ENCODE assay signal across 20 mouse cellular contexts in genomic region chr2:70414386-70414785, GRCm38 (mm10).
"Had no signal": no experiment of that assay in that cellular context is flagged by ENCODE, and none has a peak within 500 bp of the region (broad histone marks: within the 10 kb centered on the region; RNA-seq: fewer than 3 reads in every experiment).

No protein-coding gene starts in this region.

- H3K4me3 ChIP-seq: liver, embryonic 12.5 days; midbrain, embryonic 10.5 days; midbrain, embryonic 12.5 days; myocyte; neural tube, embryonic 13.5 days; neural tube, embryonic 15.5 days had no signal

- H3K27me3 ChIP-seq: liver, embryonic 12.5 days; midbrain, embryonic 12.5 days; neural tube, embryonic 13.5 days; neural tube, embryonic 15.5 days had no signal

- H3K27ac ChIP-seq: liver, embryonic 12.5 days; liver, embryonic 14.5 days; midbrain, embryonic 10.5 days; midbrain, embryonic 12.5 days; neural tube, embryonic 13.5 days; neural tube, embryonic 15.5 days had no signal

- H3K36me3 ChIP-seq: liver, embryonic 12.5 days; midbrain, embryonic 10.5 days; midbrain, embryonic 12.5 days; neural tube, embryonic 13.5 days; neural tube, embryonic 15.5 days had no signal

- H3K4me2 ChIP-seq: liver, embryonic 12.5 days; midbrain, embryonic 12.5 days; neural tube, embryonic 13.5 days; neural tube, embryonic 15.5 days had no signal

- DNase-seq: lung, adult 18-20 months; lung, postnatal 14 days; midbrain, embryonic 14.5 days; retina, postnatal 1 day; right cerebral cortex, adult 18-20 months; right cerebral cortex, postnatal 25 days; right cerebral cortex, postnatal 4 days; spleen, adult 18-20 months; thymus, adult 18-20 months; thymus, postnatal 14 days; thymus, postnatal 36 days had no signal

- H3K9me3 ChIP-seq: liver, embryonic 12.5 days; midbrain, embryonic 10.5 days; midbrain, embryonic 12.5 days; neural tube, embryonic 13.5 days; neural tube, embryonic 15.5 days had no signal

- ATAC-seq: liver, embryonic 12.5 days; lung, postnatal 0 days; midbrain, embryonic 16.5 days had no signal

- H3K4me1 ChIP-seq: liver, embryonic 12.5 days; midbrain, embryonic 10.5 days; midbrain, embryonic 12.5 days; neural tube, embryonic 13.5 days; neural tube, embryonic 15.5 days had no signal

- H3K9ac ChIP-seq: liver, embryonic 12.5 days; liver, embryonic 14.5 days; midbrain, embryonic 12.5 days; neural tube, embryonic 13.5 days; neural tube, embryonic 15.5 days had no signal
